Mouse (Mus musculus) liver, embryonic 11.5 days (tissue): ENCODE results near the gene Aacs. TPM values are rescaled to one million over a fixed set of nuclear protein-coding genes. Genes with fewer than 3 reads are reported as not detected.
A peak's percentile ranks its signal among the peaks of the same experiment; 100 is the strongest.

Experiments
- ATAC-seq: fragments of 200-750 bp; cut with Nextera tagmentation; replicated peaks from 2 replicates; pipeline ENCODE4 v1.8.0; 2017; ENCODE audit warnings: moderate number of reproducible peaks, mild to moderate bottlenecking, moderate TSS enrichment, moderate library complexity; ENCODE audit not compliant: low FRiP score
- DNase-seq: peaks from one replicate; pipeline ENCODE4 v3.0.0-alpha.2; 2017; ENCODE audit warnings: low spot score
- H3K27ac ChIP-seq: fragments of 300-500 bp; sonication (generic); 2 replicates; pipeline ENCODE4 v1.5.1; 2014; ENCODE audit warnings: mild to moderate bottlenecking, low read depth, low read length, control low read depth
- H3K27me3 ChIP-seq: fragments of 300-500 bp; sonication (generic); replicated peaks from 2 replicates; pipeline ENCODE4 v1.6.1; 2014; ENCODE audit warnings: low read length, mixed read lengths; ENCODE audit not compliant: control insufficient read depth, insufficient read depth
- H3K36me3 ChIP-seq: fragments of 300-500 bp; sonication (generic); 2 replicates; pipeline ENCODE4 v1.6.1; 2014; ENCODE audit warnings: mild to moderate bottlenecking, low read length, moderate library complexity, mixed read lengths; ENCODE audit not compliant: control insufficient read depth, insufficient read depth
- H3K4me1 ChIP-seq: fragments of 300-500 bp; sonication (generic); replicated peaks from 2 replicates; pipeline ENCODE4 v1.6.1; 2014; ENCODE audit warnings: low read length, mixed read lengths; ENCODE audit not compliant: control insufficient read depth, insufficient read depth
- H3K4me2 ChIP-seq: fragments of 300-500 bp; sonication (generic); 2 replicates; pipeline ENCODE4 v1.6.1; 2014; ENCODE audit warnings: mild to moderate bottlenecking, control low read depth, moderate library complexity
- H3K4me3 ChIP-seq: fragments of 300-500 bp; sonication (generic); 2 replicates; pipeline ENCODE4 v1.5.1; 2014; ENCODE audit warnings: low read depth, low read length, control low read depth
- H3K9ac ChIP-seq: fragments of 300-500 bp; sonication (generic); 2 replicates; pipeline ENCODE4 v1.6.1; 2014; ENCODE audit warnings: low read depth, low read length, control low read depth
- H3K9me3 ChIP-seq: fragments of 300-500 bp; sonication (generic); 2 replicates; pipeline ENCODE4 v1.6.1; 2016; ENCODE audit warnings: low read length, inconsistent platforms, mixed read lengths; ENCODE audit not compliant: control insufficient read depth
- WGBS: fragments of 180-500 bp; shearing (Covaris S2); extraction: QIAGEN DNeasy Blood & Tissue Kit; methylation state at CpG from one replicate; pipeline ENCODE4 v1.1.7; 2014; 5-methylcytosine and 5-hydroxymethylcytosine counted together
- polyA plus RNA-seq: library from polyadenylated mRNA; unstranded; fragments of >200 nt; fragmentation: Nextera tagmentation; extraction: Ambion mirVana; gene quantifications from 2 replicates; pipeline ENCODE4 v1.2.1, GENCODE M21; 2014

The Aacs gene
- polyA plus RNA-seq, 1 experiment from 2014 or later = 29.7 TPM

- Histone ChIP-seq H3K4me2 (peak overlapping the region; percentile 91), H3K36me3 (0 out of 2 replicates have a peak, but pooled peaks cover 6% of the 10 kb centered on the region), H3K4me3 (peak overlapping the region; percentile 97), H3K4me1 (peaks cover 21% of the 10 kb centered on the region), H3K27me3 (no peaks in the 10 kb centered on the region), H3K9ac (peak overlapping the region; percentile 96), H3K9me3 (no peaks in the 10 kb centered on the region), H3K27ac (peak overlapping the region; percentile 83)
- DNase-seq (peak; percentile 54), ATAC-seq (peak; percentile 7; the same call in 1 of the 2 replicates)
- WGBS = 16% methylated on average over 27 of the region's 27 CpGs
Measured at GRCm38 (mm10) chr5:125442136-125442995, 33.2 kb upstream of the Aacs start.

GRCm38 (mm10) chr5:125443335-125443734 lies 32.3 kb upstream of the Aacs start:
- Histone ChIP-seq H3K4me3 (0 out of 2 replicates have a peak overlapping the region, but pooled peaks have one; percentile 8), H3K4me1 (peaks cover 21% of the 10 kb centered on the region), H3K27me3 (no peaks in the 10 kb centered on the region), H3K9ac (no peak overlapping the region), H3K9me3 (no peaks in the 10 kb centered on the region), H3K36me3 (0 out of 2 replicates have a peak, but pooled peaks cover 6% of the 10 kb centered on the region), H3K27ac (no peak overlapping the region), H3K4me2 (peak overlapping the region; percentile 91)
- 70% methylated on average over 5 of the region's 5 CpGs for WGBS
- DNase-seq (no peak), ATAC-seq (no peak)

- ATAC-seq (no peak), DNase-seq (no peak)
- WGBS = 58% methylated on average over 3 of the region's 3 CpGs
- no peak overlapping the region for H3K4me3 ChIP-seq
- 0 out of 2 replicates have a peak, but pooled peaks cover 6% of the 10 kb centered on the region for H3K36me3 ChIP-seq
- no peaks in the 10 kb centered on the region for H3K9me3 ChIP-seq
- H3K4me1 ChIP-seq = peaks cover 21% of the 10 kb centered on the region
- peak overlapping the region; percentile 41; the same call in 1 of the 2 replicates for H3K4me2 ChIP-seq
- no peaks in the 10 kb centered on the region for H3K27me3 ChIP-seq
- H3K27ac ChIP-seq = no peak overlapping the region
- no peak overlapping the region for H3K9ac ChIP-seq
Measured at GRCm38 (mm10) chr5:125443915-125444314, 31.7 kb upstream of the Aacs start.

DNA sequence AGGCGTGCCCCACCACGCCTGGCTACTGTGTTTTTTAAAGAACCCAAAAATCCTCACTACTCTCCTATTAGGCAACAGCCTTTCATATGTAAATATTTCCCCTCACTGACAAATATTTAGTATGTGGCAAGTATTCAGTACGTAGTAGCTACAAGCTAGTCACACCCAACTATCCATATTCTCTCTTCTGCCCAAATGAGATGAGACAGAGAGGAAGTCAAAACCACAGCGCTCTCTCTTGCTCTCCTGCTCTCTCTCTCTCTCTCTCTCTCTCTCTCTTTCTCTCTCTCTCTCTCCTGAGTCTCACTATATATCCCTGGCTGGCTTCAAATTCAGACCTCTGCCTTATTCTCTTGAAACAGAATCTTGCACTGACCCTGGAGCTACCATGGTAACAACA lies 31.1 kb upstream of the Aacs start:
- Histone ChIP-seq H3K4me2 (no peak overlapping the region; the same call in 1 of the 2 replicates), H3K9ac (no peak overlapping the region), H3K36me3 (0 out of 2 replicates have a peak, but pooled peaks cover 6% of the 10 kb centered on the region), H3K4me3 (no peak overlapping the region), H3K9me3 (no peaks in the 10 kb centered on the region), H3K27ac (no peak overlapping the region), H3K27me3 (no peaks in the 10 kb centered on the region), H3K4me1 (peaks cover 21% of the 10 kb centered on the region)
- DNase-seq (no peak), ATAC-seq (no peak)
- 67% methylated on average over 4 of the region's 4 CpGs for WGBS

DNA sequence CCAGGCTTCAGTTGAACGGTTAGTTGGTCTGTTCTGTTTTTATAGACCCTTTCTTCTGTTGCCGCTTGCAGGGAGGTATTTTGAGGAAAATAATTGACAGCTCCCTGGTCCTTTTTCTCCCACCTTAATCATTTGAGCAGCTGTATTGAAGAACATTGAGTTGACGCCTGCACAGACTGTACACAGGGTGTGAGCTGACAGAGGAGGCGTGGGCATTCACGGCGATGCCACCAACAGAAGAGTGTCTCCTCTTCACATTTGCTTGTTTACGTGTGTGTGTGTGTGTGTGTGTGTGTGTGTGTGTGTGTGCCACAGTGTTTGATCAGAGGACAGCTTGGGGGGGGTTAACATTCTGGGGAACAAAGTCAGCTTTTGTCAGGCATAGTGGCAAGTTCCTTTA lies 29.3 kb upstream of the Aacs start:
- 86% methylated on average over 7 of the region's 7 CpGs for WGBS
- no peak overlapping the region for H3K9ac ChIP-seq
- H3K27me3 ChIP-seq = no peaks in the 10 kb centered on the region
- H3K4me2 ChIP-seq = no peak overlapping the region
- H3K4me3 ChIP-seq = no peak overlapping the region
- no peaks in the 10 kb centered on the region for H3K9me3 ChIP-seq
- H3K4me1 ChIP-seq = peaks cover 18% of the 10 kb centered on the region
- DNase-seq (no peak), ATAC-seq (no peak)
- H3K36me3 ChIP-seq = 0 out of 2 replicates have a peak, but pooled peaks cover 6% of the 10 kb centered on the region
- H3K27ac ChIP-seq = no peak overlapping the region

DNA sequence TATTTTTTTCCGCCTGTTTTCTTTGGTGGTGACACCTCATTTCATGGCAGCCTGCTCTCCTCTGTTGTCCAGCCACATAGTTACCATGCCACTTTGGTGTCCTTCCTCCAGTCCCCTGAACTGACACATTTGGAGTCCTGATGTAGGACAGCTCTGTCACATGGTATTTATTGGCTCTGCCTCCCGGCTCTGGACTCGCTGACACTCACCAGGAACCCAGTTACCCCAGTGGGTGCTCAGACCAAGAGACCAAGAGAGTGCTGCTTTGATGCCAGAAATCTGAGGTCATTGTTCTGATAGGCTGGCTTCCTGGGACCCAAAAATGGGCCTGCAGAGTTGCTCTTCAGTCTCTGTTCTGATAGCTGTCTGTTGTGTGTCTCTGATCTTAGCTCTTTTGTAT lies 27.6 kb upstream of the Aacs start:
- peaks cover 14% of the 10 kb centered on the region for H3K4me1 ChIP-seq
- 76% methylated on average over 3 of the region's 3 CpGs for WGBS
- H3K9ac ChIP-seq = no peak overlapping the region
- ATAC-seq = no peak
- no peak overlapping the region for H3K4me2 ChIP-seq
- 0 out of 2 replicates have a peak, but pooled peaks cover 6% of the 10 kb centered on the region for H3K36me3 ChIP-seq
- H3K27me3 ChIP-seq = no peaks in the 10 kb centered on the region
- H3K27ac ChIP-seq = no peak overlapping the region
- DNase-seq = no peak
- H3K4me3 ChIP-seq = no peak overlapping the region
- H3K9me3 ChIP-seq = no peaks in the 10 kb centered on the region

DNA sequence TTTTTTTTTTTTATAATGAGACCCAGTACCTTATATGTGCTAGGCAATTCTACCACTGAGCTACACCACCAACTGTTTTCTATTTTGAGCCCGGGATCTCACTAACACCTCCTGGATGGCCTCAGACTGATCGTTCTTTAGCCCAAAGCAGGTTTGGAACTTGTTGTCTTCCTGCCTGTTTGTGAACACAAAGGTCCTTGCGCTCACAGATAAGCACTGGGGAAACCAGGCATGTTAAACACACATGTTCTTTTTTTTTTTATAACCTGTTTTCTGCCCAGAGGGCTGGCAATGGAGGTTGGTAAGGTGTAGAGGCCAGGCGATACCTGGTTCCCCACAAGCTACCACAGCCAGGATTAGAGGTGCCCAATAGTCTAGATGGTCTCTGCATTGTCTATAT lies 27.0 kb upstream of the Aacs start:
- Histone ChIP-seq H3K4me3 (no peak overlapping the region), H3K9ac (no peak overlapping the region), H3K27ac (no peak overlapping the region), H3K36me3 (peaks cover 8% of the 10 kb centered on the region; the same call in 1 of the 2 replicates), H3K9me3 (no peaks in the 10 kb centered on the region), H3K4me2 (no peak overlapping the region), H3K4me1 (peaks cover 11% of the 10 kb centered on the region), H3K27me3 (no peaks in the 10 kb centered on the region)
- ATAC-seq = no peak
- no peak for DNase-seq
- WGBS = 82% methylated on average over 4 of the region's 4 CpGs

GRCm38 (mm10) chr5:125449306-125449705 lies 26.3 kb upstream of the Aacs start:
- WGBS = 81% methylated on average over 5 of the region's 5 CpGs
- ATAC-seq (no peak), DNase-seq (no peak)
- H3K9me3 ChIP-seq = no peaks in the 10 kb centered on the region
- H3K36me3 ChIP-seq = peaks cover 13% of the 10 kb centered on the region; the same call in 1 of the 2 replicates
- H3K4me1 ChIP-seq = peaks cover 5% of the 10 kb centered on the region
- H3K27me3 ChIP-seq = no peaks in the 10 kb centered on the region
- no peak overlapping the region for H3K4me2 ChIP-seq
- no peak overlapping the region for H3K9ac ChIP-seq
- no peak overlapping the region for H3K27ac ChIP-seq
- H3K4me3 ChIP-seq = no peak overlapping the region
